Mouse (Mus musculus) gastrocnemius, adult 8-10 months (tissue): ENCODE results near the gene Gm26602. TPM values are rescaled to one million over a fixed set of nuclear protein-coding genes. Genes with fewer than 3 reads are reported as not detected.
A peak's percentile ranks its signal among the peaks of the same experiment; 100 is the strongest.
"Not testable (repeated sequence)": the region's sequence is repeated elsewhere in the genome, so short reads cannot be mapped to it uniquely, and the experiment has no call there.

Experiments
- DNase-seq, 2 experiments: peaks; one replicate each; pipeline ENCODE4 v3.0.0; 2022; ENCODE audit warnings: low spot score in 2 of 2
- microRNA-seq: library from miRNA; unstranded; fragments of <30 nt; microRNA quantifications from one replicate; pipeline ENCODE4 v1.2.0, GENCODE M21; 2022
- total RNA-seq, 4 experiments: library from RNA; stranded (reverse); gene quantifications; 2 replicates each; pipeline ENCODE4 v1.2.4; 2022

Gm26602 gene
- total RNA-seq, 4 experiments from 2014 or later = not detected

GRCm38 (mm10) chr10:79958140-79958816 lies 47.6 kb downstream of the Gm26602 start:
- peak; percentile 63 to 67 for DNase-seq

- DNase-seq = not testable (repeated sequence)
These were observed 48.8 kb downstream of the Gm26602 start for GRCm38 (mm10) chr10:79959412-79959811.

GRCm38 (mm10) chr10:79959847-79960601 lies 49.4 kb downstream of the Gm26602 start, which contains the start of gene Wdr18:
Gene Wdr18, plus strand, starts transcription at chr10:79960152.
- DNase-seq = peak; percentile 98 to 99

Small RNA genes within 50 kb of the gene (microRNA-seq; reads per million reads assigned to microRNA genes)
- not detected for gene Mir6910

Other genes starting within 250 kb of the Gm26602 start
- gene Madcam1, start 246.3 kb upstream of the Gm26602 start, total RNA-seq = not detected
- gene Tpgs1, start 241.5 kb upstream of the Gm26602 start, total RNA-seq = 10 to 100 TPM; 17.6 to 21.1 (median 20.1) TPM
- gene Cdc34, start 228.7 kb upstream of the Gm26602 start, total RNA-seq = 100 to 1,000 TPM; 381 to 451 (median 390) TPM
- 10 to 100 TPM in 3 of 4 experiments, 1 to 10 TPM in 1; 9.9 to 15.9 (median 10.2) TPM for gene Gzmm, start 221.8 kb upstream of the Gm26602 start, total RNA-seq
- gene Bsg, start 206.4 kb upstream of the Gm26602 start, total RNA-seq = 100 to 1,000 TPM; 524 to 920 (median 651) TPM
- gene Hcn2, start 194.2 kb upstream of the Gm26602 start, total RNA-seq = under 1 TPM; 0.39 to 0.86 (median 0.73) TPM
- gene Polrmt, start 164.3 kb upstream of the Gm26602 start, total RNA-seq = 10 to 100 TPM; 34.1 to 47.2 (median 38.3) TPM
- gene Fgf22, start 155.8 kb upstream of the Gm26602 start, total RNA-seq = not detected
- gene Rnf126, start 143.9 kb upstream of the Gm26602 start, total RNA-seq = 10 to 100 TPM; 51.9 to 80.5 (median 53.3) TPM
- gene Fstl3, start 133.6 kb upstream of the Gm26602 start, total RNA-seq = 1 to 10 TPM in 2 of 4 experiments, under 1 TPM in 2; 0.73 to 1.2 (median 1.1) TPM
- gene Prss57, start 119.9 kb upstream of the Gm26602 start, total RNA-seq = not detected
- gene Palm, start 117.3 kb upstream of the Gm26602 start, total RNA-seq = 10 to 100 TPM in 3 of 4 experiments, 1 to 10 TPM in 1; 6.8 to 12.3 (median 11.2) TPM
- gene Misp, start 89.9 kb upstream of the Gm26602 start, total RNA-seq = not detected
- 10 to 100 TPM; 11.8 to 19.3 (median 14.8) TPM for gene Ptbp1, start 56.4 kb upstream of the Gm26602 start, total RNA-seq
- gene Prtn3, start 36.4 kb upstream of the Gm26602 start, total RNA-seq = not detected
- under 1 TPM in 1 of 4 experiments, not detected in 3; 0.40 TPM for gene Plppr3, start 36.2 kb upstream of the Gm26602 start, total RNA-seq
- not detected for gene Elane, start 24.6 kb upstream of the Gm26602 start, total RNA-seq
- gene Cfd, start 20.0 kb upstream of the Gm26602 start, total RNA-seq = 100 to 1,000 TPM in 1 of 4 experiments, 10 to 100 TPM in 3; 10.7 to 257 (median 39.5) TPM
- gene Med16, start 1.9 kb upstream of the Gm26602 start, total RNA-seq = 10 to 100 TPM; 30.8 to 37.1 (median 32.9) TPM
- under 1 TPM; 0.13 to 0.36 (median 0.22) TPM for gene Kiss1r, start 6.1 kb downstream of the Gm26602 start, total RNA-seq
- gene R3hdm4, start 10.4 kb downstream of the Gm26602 start, total RNA-seq = 100 to 1,000 TPM; 124 to 137 (median 129) TPM
- 1 to 10 TPM; 1.5 to 2.3 (median 2.1) TPM for gene Arid3a, start 16.2 kb downstream of the Gm26602 start, total RNA-seq
- gene Wdr18, start 49.3 kb downstream of the Gm26602 start, total RNA-seq = 10 to 100 TPM; 20.1 to 26.7 (median 23.0) TPM
- gene Grin3b, start 59.9 kb downstream of the Gm26602 start, total RNA-seq = under 1 TPM; 0.13 to 0.52 (median 0.36) TPM
- 10 to 100 TPM; 67.9 to 81.4 (median 74.4) TPM for gene Tmem259, start 73.5 kb downstream of the Gm26602 start, total RNA-seq
- 1 to 10 TPM; 2.7 to 5.3 (median 4.3) TPM for gene Cnn2, start 77.7 kb downstream of the Gm26602 start, total RNA-seq
- gene Abca7, start 85.6 kb downstream of the Gm26602 start, total RNA-seq = 1 to 10 TPM; 7.3 to 8.6 (median 8.1) TPM
- 1 to 10 TPM in 2 of 4 experiments, under 1 TPM in 2; 0.48 to 1.3 (median 0.84) TPM for gene Arhgap45, start 105.8 kb downstream of the Gm26602 start, total RNA-seq
- 10 to 100 TPM; 38.3 to 47.6 (median 39.7) TPM for gene Polr2e, start 128.9 kb downstream of the Gm26602 start, total RNA-seq
- gene Gpx4, start 136.3 kb downstream of the Gm26602 start, total RNA-seq = 100 to 1,000 TPM; 510 to 613 (median 541) TPM
- 1 to 10 TPM; 4.8 to 5.7 (median 5.3) TPM for gene Sbno2, start 194.7 kb downstream of the Gm26602 start, total RNA-seq
- gene Stk11, start 204.9 kb downstream of the Gm26602 start, total RNA-seq = 100 to 1,000 TPM; 157 to 173 (median 162) TPM
- 100 to 1,000 TPM; 525 to 571 (median 544) TPM for gene Atp5d, start 227.8 kb downstream of the Gm26602 start, total RNA-seq
- gene Cbarp, start 230.0 kb downstream of the Gm26602 start, total RNA-seq = 1 to 10 TPM; 1.9 to 4.0 (median 2.9) TPM
- gene Midn, start 237.4 kb downstream of the Gm26602 start, total RNA-seq = 10 to 100 TPM; 20.8 to 36.0 (median 29.5) TPM